Mouse (Mus musculus): ENCODE data around the gene Usp45. TPM values are rescaled to one million over a fixed set of nuclear protein-coding genes. Genes with fewer than 3 reads are reported as not detected.
"Not testable (repeated sequence)": the region's sequence is repeated elsewhere in the genome, so short reads cannot be mapped to it uniquely, and the experiment has no call there.

Usp45 gene
- polyA plus RNA-seq (2014; fragmentation: Nextera tagmentation; extraction: Ambion mirVana) = 10.5 and 11.5 TPM in 2 replicates

GRCm38 (mm10) chr4:21766863-21767304 is at the start of gene Usp45, which contains the start of gene Tstd3:
Gene Usp45, plus strand, starts transcription at chr4:21767156.
Gene Tstd3, minus strand, starts transcription at chr4:21767212.
- H3K9ac ChIP-seq (ENCODE audit: low read depth, low read length) = peak within 1 kb of the TSS; percentile 66
- DNase-seq (ENCODE audit: low spot score) (peak; percentile 86), ATAC-seq (ENCODE audit: low read depth) (peak; percentile 95)
- H3K27ac ChIP-seq (replicated peaks; ENCODE audit: low read depth, low read length) = no peak within 1 kb of the TSS
- H3K27me3 ChIP-seq (replicated peaks; ENCODE audit: control insufficient read depth, insufficient read depth, low read length) = no peaks in the 10 kb centered on the region
- no peaks in the 10 kb centered on the region for H3K36me3 ChIP-seq (ENCODE audit: control insufficient read depth, insufficient read depth, low read length)
- WGBS = 2% methylated on average over 17 of the region's 17 CpGs
- no peaks in the 10 kb centered on the region for H3K4me1 ChIP-seq (ENCODE audit: control insufficient read depth, insufficient read depth, low read length)
- no peaks in the 10 kb centered on the region for H3K9me3 ChIP-seq (ENCODE audit: control insufficient read depth, low read length)
- H3K4me2 ChIP-seq (ENCODE audit: low read depth, low read length) = peak within 1 kb of the TSS; percentile 69
- H3K4me3 ChIP-seq (ENCODE audit: low read depth, low read length) = peak within 1 kb of the TSS; percentile 54

GRCm38 (mm10) chr4:21722752-21723334 is 44.1 kb upstream of the Usp45 start:
- DNase-seq (ENCODE audit: low spot score) (no peak), ATAC-seq (ENCODE audit: low read depth) (no peak)
- no peaks in the 10 kb centered on the region for H3K4me1 ChIP-seq (ENCODE audit: control insufficient read depth, insufficient read depth, low read length)
- H3K27ac ChIP-seq (replicated peaks; ENCODE audit: low read depth, low read length) = no peak overlapping the region
- no peaks in the 10 kb centered on the region for H3K36me3 ChIP-seq (ENCODE audit: control insufficient read depth, insufficient read depth, low read length)
- H3K9me3 ChIP-seq (ENCODE audit: control insufficient read depth, low read length) = no peaks in the 10 kb centered on the region
- H3K27me3 ChIP-seq (replicated peaks; ENCODE audit: control insufficient read depth, insufficient read depth, low read length) = no peaks in the 10 kb centered on the region
- H3K4me2 ChIP-seq (ENCODE audit: low read depth, low read length) = no peak overlapping the region
- 55% methylated on average over 7 of the region's 7 CpGs for whole genome bisulfite sequencing
- H3K4me3 ChIP-seq (ENCODE audit: low read depth, low read length) = no peak overlapping the region
- no peak overlapping the region for H3K9ac ChIP-seq (ENCODE audit: low read depth, low read length)

DNA sequence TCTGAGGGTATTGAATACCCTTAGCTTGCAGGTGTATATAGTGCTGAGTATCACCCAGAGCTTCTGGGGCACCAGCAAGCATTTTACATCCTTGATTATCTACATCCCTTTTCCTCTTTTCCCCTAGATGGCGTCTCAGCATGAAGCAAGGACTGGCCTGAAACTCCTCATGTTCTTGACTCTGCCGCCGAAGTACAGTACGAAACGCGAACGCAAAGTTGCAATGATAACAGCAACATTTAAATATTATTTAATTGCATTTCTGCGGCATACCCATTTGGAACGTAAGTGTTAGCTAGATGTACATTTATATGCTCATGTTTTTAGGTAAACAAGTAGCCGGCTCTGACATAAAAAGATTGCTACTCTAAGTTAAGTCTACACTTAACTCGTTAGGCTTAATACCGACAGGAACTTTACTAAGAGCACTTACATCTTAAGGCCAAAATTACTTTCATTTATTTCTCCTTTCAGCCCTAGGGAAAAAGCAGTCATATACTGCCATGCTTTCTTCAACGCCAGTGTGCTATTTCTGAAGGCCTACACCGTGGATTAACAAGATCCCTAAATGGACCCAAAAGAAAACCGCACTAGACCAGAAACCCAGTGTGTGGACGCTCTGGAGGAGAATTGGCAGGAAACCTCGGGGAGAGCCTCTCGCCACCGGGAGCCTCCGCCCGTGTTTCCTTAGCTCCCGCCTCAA is 39.9 kb upstream of the Usp45 start:
- Histone ChIP-seq H3K9ac (ENCODE audit: low read depth, low read length) (peak overlapping the region; percentile 91), H3K9me3 (ENCODE audit: control insufficient read depth, low read length) (no peaks in the 10 kb centered on the region), H3K4me1 (ENCODE audit: control insufficient read depth, insufficient read depth, low read length) (0 out of 2 replicates have a peak, but pooled peaks cover 7% of the 10 kb centered on the region), H3K27ac (replicated peaks; ENCODE audit: low read depth, low read length) (peak overlapping the region; percentile 86), H3K27me3 (replicated peaks; ENCODE audit: control insufficient read depth, insufficient read depth, low read length) (no peaks in the 10 kb centered on the region), H3K36me3 (ENCODE audit: control insufficient read depth, insufficient read depth, low read length) (no peaks in the 10 kb centered on the region), H3K4me2 (ENCODE audit: low read depth, low read length) (peak overlapping the region; percentile 82), H3K4me3 (ENCODE audit: low read depth, low read length) (peak overlapping the region; percentile 84)
- ATAC-seq (ENCODE audit: low read depth) (peak; percentile 64), DNase-seq (ENCODE audit: low spot score) (peak; percentile 76)
- 1% methylated on average over 21 of the region's 22 CpGs for WGBS

DNA sequence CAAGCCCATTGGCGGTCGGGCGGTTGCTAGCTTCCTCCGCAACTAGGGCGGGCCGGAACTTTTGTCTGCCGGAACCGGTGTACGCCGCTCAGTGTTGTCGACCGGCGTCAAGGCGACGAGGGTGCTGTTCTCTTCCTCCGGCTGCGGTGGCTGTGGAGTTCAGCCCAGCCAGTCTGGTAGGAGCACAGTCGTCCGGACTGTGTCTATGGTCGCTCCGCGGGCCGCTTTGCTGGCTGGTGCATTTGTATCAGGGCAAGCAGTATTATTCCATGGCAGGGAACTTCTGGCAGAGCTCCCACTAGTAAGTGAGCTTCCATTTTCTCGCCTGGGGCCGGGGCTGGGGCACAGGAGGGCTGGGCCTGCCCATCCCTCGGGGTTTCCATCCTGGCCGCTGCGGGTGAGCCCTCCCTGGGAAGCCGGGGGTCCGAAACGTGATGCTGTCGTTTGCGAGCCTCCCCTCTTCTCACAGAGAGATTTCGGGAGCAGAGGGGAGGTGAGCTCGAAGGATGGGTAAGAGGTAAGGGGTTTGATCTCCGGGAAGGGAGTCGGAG is 39.3 kb upstream of the Usp45 start, which contains the start of gene Ccnc:
TSS of gene Ccnc (plus strand) at position 87 of the 551 bp plus-strand sequence.
- Histone ChIP-seq H3K4me2 (ENCODE audit: low read depth, low read length) (peak within 1 kb of the TSS; percentile 82), H3K4me1 (ENCODE audit: control insufficient read depth, insufficient read depth, low read length) (0 out of 2 replicates have a peak, but pooled peaks cover 7% of the 10 kb centered on the region), H3K9ac (ENCODE audit: low read depth, low read length) (peak within 1 kb of the TSS; percentile 91), H3K36me3 (ENCODE audit: control insufficient read depth, insufficient read depth, low read length) (peaks cover 1% of the 10 kb centered on the region), H3K27ac (replicated peaks; ENCODE audit: low read depth, low read length) (peak within 1 kb of the TSS; percentile 86), H3K27me3 (replicated peaks; ENCODE audit: control insufficient read depth, insufficient read depth, low read length) (no peaks in the 10 kb centered on the region), H3K9me3 (ENCODE audit: control insufficient read depth, low read length) (no peaks in the 10 kb centered on the region), H3K4me3 (ENCODE audit: low read depth, low read length) (peak within 1 kb of the TSS; percentile 84)
- DNase-seq (ENCODE audit: low spot score) (peak; percentile 97), ATAC-seq (ENCODE audit: low read depth) (peak; percentile 99)
- WGBS = 0% methylated on average over 30 of the region's 37 CpGs

DNA sequence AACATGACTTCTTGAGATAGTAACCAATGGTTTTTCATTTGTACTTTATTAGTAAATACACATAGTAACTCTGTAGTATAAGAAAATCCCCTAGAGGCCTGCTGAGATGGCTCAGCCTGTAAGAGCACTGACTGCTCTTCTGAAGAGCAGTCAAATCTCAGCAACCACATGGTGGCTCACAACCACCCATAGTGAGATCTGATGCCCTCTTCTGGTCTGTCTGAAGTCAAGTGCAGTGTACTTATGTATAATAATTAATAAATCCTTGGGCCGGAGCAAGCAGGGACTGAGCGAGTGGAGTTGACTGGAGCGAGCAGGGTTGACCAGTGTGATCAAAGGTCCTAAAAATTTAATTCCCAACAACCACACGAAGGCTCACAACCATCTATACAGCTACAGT is 27.8 kb upstream of the Usp45 start:
- ATAC-seq (ENCODE audit: low read depth) = no peak
- Histone ChIP-seq H3K36me3 (ENCODE audit: control insufficient read depth, insufficient read depth, low read length) (peaks cover 36% of the 10 kb centered on the region; the same call in 1 of the 2 replicates), H3K4me1 (ENCODE audit: control insufficient read depth, insufficient read depth, low read length) (no peaks in the 10 kb centered on the region), H3K4me2 (ENCODE audit: low read depth, low read length) (no peak overlapping the region), H3K9me3 (ENCODE audit: control insufficient read depth, low read length) (no peaks in the 10 kb centered on the region), H3K27ac (replicated peaks; ENCODE audit: low read depth, low read length) (no peak overlapping the region), H3K9ac (ENCODE audit: low read depth, low read length) (no peak overlapping the region), H3K27me3 (replicated peaks; ENCODE audit: control insufficient read depth, insufficient read depth, low read length) (no peaks in the 10 kb centered on the region), H3K4me3 (ENCODE audit: low read depth, low read length) (no peak overlapping the region)
- peak; percentile 8 for DNase-seq (ENCODE audit: low spot score)
- WGBS = 92% methylated on average over 4 of the region's 4 CpGs

DNA sequence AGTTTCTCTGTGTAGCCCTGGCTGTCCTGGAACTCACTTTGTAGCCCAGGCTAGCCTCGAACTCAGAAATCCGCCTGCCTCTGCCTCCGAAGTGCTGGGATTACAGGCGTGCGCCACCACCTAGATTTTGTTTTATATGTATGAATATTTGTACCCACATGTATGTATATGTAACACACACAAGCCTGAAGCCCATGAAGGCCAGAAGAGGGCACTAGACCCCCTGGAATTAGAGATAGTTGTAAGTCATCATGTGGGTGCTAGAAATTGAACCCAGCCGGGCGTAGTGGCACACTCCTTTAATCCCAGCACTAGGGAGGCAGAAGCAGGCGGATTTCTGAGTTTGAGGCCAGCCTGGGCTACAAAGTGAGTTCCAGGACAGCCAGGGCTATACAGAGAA is 22.8 kb upstream of the Usp45 start:
- not testable (repeated sequence) for H3K4me1 ChIP-seq (ENCODE audit: control insufficient read depth, insufficient read depth, low read length); H3K9ac ChIP-seq (ENCODE audit: low read depth, low read length); ATAC-seq (ENCODE audit: low read depth); H3K4me3 ChIP-seq (ENCODE audit: low read depth, low read length); H3K9me3 ChIP-seq (ENCODE audit: control insufficient read depth, low read length); H3K4me2 ChIP-seq (ENCODE audit: low read depth, low read length); H3K27ac ChIP-seq (replicated peaks; ENCODE audit: low read depth, low read length); DNase-seq (ENCODE audit: low spot score); H3K27me3 ChIP-seq (replicated peaks; ENCODE audit: control insufficient read depth, insufficient read depth, low read length)
- peaks cover 30% of the 10 kb centered on the region for H3K36me3 ChIP-seq (ENCODE audit: control insufficient read depth, insufficient read depth, low read length)
- 96% methylated on average over 8 of the region's 8 CpGs for WGBS

DNA sequence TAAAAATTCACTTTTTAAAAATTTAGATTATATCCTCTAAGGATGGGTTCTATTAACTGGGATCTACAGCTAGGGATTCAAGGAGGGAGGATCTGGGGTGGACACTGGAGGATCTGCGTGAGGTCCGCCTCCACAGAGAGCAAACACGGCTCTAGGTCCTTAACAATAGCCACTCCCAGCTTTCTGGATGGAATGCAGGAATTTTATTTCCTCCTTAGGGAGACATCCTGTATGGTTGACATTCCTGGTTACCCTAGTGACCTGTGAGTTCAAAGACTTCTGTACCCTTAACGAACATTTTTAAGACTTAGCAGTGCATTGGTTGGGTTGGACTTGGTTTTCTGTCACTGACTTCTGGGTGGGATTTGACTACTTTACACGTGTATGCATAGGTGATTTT is 21.2 kb upstream of the Usp45 start:
- H3K4me2 ChIP-seq (ENCODE audit: low read depth, low read length) = no peak overlapping the region
- ATAC-seq (ENCODE audit: low read depth) (no peak), DNase-seq (ENCODE audit: low spot score) (no peak)
- no peaks in the 10 kb centered on the region for H3K27me3 ChIP-seq (replicated peaks; ENCODE audit: control insufficient read depth, insufficient read depth, low read length)
- peaks cover 26% of the 10 kb centered on the region for H3K36me3 ChIP-seq (ENCODE audit: control insufficient read depth, insufficient read depth, low read length)
- H3K9ac ChIP-seq (ENCODE audit: low read depth, low read length) = no peak overlapping the region
- no peak overlapping the region for H3K4me3 ChIP-seq (ENCODE audit: low read depth, low read length)
- WGBS = 77% methylated on average over 5 of the region's 5 CpGs
- no peak overlapping the region for H3K27ac ChIP-seq (replicated peaks; ENCODE audit: low read depth, low read length)
- no peaks in the 10 kb centered on the region for H3K9me3 ChIP-seq (ENCODE audit: control insufficient read depth, low read length)
- H3K4me1 ChIP-seq (ENCODE audit: control insufficient read depth, insufficient read depth, low read length) = no peaks in the 10 kb centered on the region

DNA sequence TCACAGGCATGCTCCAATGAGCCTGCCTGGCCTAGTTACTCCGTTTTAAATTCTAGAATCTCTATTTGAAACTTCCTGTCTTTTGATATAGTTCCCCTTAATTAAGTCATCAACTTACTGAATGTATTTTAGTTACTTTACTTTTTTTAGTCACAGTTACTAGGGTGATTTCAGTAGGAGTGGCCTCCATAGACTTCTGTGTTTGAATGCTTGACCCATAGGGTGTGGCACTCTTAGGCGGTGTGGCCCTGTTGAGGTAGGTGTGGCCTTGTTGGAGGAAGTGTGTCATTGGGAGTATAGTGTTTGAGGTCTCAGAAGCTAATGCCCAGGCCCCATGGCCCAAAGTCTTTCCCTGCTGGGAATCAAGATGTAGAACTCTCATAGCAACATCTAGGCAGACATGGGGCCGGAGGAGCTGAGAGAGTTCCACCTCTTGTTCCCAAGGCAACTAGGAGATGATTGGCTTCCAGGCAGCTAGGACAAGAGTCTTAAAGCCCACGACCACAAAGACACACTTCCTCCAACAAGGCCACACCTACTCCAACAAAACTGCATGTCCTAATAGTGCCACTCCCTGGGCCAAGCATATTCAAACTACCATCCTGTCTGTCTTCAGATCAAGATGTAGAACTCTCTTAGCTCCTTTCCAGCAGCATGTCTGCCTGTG is 11.7 kb upstream of the Usp45 start:
- peaks cover 11% of the 10 kb centered on the region; the same call in 1 of the 2 replicates for H3K36me3 ChIP-seq (ENCODE audit: control insufficient read depth, insufficient read depth, low read length)
- 0 out of 2 replicates have a peak, but pooled peaks cover 3% of the 10 kb centered on the region for H3K9me3 ChIP-seq (ENCODE audit: control insufficient read depth, low read length)
- H3K27me3 ChIP-seq (replicated peaks; ENCODE audit: control insufficient read depth, insufficient read depth, low read length) = no peaks in the 10 kb centered on the region
- ATAC-seq (ENCODE audit: low read depth) = no peak
- no peak overlapping the region for H3K27ac ChIP-seq (replicated peaks; ENCODE audit: low read depth, low read length)
- no peak overlapping the region for H3K4me3 ChIP-seq (ENCODE audit: low read depth, low read length)
- no peak for DNase-seq (ENCODE audit: low spot score)
- H3K4me2 ChIP-seq (ENCODE audit: low read depth, low read length) = no peak overlapping the region
- H3K4me1 ChIP-seq (ENCODE audit: control insufficient read depth, insufficient read depth, low read length) = no peaks in the 10 kb centered on the region
- H3K9ac ChIP-seq (ENCODE audit: low read depth, low read length) = no peak overlapping the region
- WGBS = 74% methylated on average over 4 of the region's 4 CpGs

Data from embryonic facial prominence, embryonic 14.5 days (tissue).